Mouse (Mus musculus) stomach, postnatal 0 days (tissue): ENCODE measurements at regions not wholly inside any gene's neighbourhood (a gene's known extent, or its start where the extent isn't known, plus 50 kb on each side); places are given as distances from the start of the nearest gene placed in this dataset.

Source experiments
- ATAC-seq: fragments of 200-750 bp; cut with Nextera tagmentation; 2 replicates; pipeline ENCODE4 v1.8.0; 2017; ENCODE audit not compliant: low FRiP score, low TSS enrichment
- DNase-seq: peaks from one replicate; pipeline ENCODE4 v3.0.0-alpha.2; 2016; ENCODE audit warnings: low spot score
- H3K27ac ChIP-seq: fragments of 300-500 bp; sonication (generic); replicated peaks from 2 replicates; pipeline ENCODE4 v1.5.1; 2014; ENCODE audit warnings: mild to moderate bottlenecking, control low read depth
- H3K27me3 ChIP-seq: fragments of 300-500 bp; sonication (generic); 2 replicates; pipeline ENCODE4 v1.6.1; 2014; ENCODE audit warnings: low read length; ENCODE audit not compliant: control insufficient read depth, insufficient read depth
- H3K36me3 ChIP-seq: fragments of 300-500 bp; sonication (generic); 2 replicates; pipeline ENCODE4 v1.6.1; 2014; ENCODE audit warnings: low read length, mixed read lengths; ENCODE audit not compliant: control insufficient read depth, insufficient read depth
- H3K4me1 ChIP-seq: fragments of 300-500 bp; sonication (generic); replicated peaks from 2 replicates; pipeline ENCODE4 v1.6.1; 2014; ENCODE audit warnings: antibody characterized with exemption; ENCODE audit not compliant: control insufficient read depth, insufficient read depth
- H3K4me2 ChIP-seq: fragments of 300-500 bp; sonication (generic); replicated peaks from 2 replicates; pipeline ENCODE4 v1.6.1; 2014; ENCODE audit warnings: low read depth, mild to moderate bottlenecking, control low read depth, moderate library complexity
- H3K4me3 ChIP-seq: fragments of 300-500 bp; sonication (generic); 2 replicates; pipeline ENCODE4 v1.5.1; 2014; ENCODE audit warnings: low read depth, low read length, control low read depth
- H3K9ac ChIP-seq: fragments of 300-500 bp; sonication (generic); 2 replicates; pipeline ENCODE4 v1.6.1; 2014; ENCODE audit warnings: mild to moderate bottlenecking, low read length, control low read depth, mixed read lengths
- H3K9me3 ChIP-seq: fragments of 300-500 bp; sonication (generic); 2 replicates; pipeline ENCODE4 v1.6.1; 2016; ENCODE audit warnings: low read length; ENCODE audit not compliant: control insufficient read depth
- CTCF ChIP-seq: IDR thresholded peaks from 2 replicates; pipeline ENCODE4 v1.5.1; 2016; ENCODE audit warnings: antibody characterized with exemption, low read depth, mild to moderate bottlenecking, moderate library complexity
- EP300 ChIP-seq: optimal IDR thresholded peaks from 2 replicates; pipeline ENCODE3; 2016; ENCODE audit warnings: antibody characterized with exemption
- whole genome bisulfite sequencing: fragments of 180-500 bp; shearing (Covaris S2); extraction: QIAGEN DNeasy Blood & Tissue Kit; methylation state at CpG from one replicate; pipeline ENCODE4 v1.1.7; 2014; 5-methylcytosine and 5-hydroxymethylcytosine counted together

DNA sequence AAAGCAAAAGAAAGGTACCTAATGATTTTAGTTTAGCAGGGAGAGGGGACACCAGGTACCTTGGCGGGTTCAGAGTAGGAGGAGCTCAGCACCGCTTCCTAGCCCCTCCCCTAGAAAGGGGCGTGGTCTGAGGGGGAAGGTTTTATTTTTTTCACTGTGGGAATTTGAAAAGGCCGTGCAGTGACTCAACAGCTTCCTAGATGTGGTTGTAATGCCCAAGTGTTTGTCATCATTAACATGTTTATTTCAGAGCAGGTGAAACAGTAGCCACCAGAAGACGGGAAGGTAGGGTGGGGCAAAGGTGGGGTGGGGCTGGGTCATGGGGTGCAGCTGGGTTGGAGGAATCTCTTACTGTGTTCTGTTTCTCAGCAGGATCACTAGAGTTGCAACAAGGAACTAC lies 112.5 kb downstream of the Fgf9 start:
- Histone ChIP-seq H3K36me3 (no peaks in the 10 kb centered on the region), H3K9ac (no peak overlapping the region), H3K27me3 (no peaks in the 10 kb centered on the region), H3K4me3 (no peak overlapping the region), H3K4me1 (no peaks in the 10 kb centered on the region), H3K27ac (no peak overlapping the region), H3K9me3 (no peaks in the 10 kb centered on the region), H3K4me2 (no peak overlapping the region)
- ATAC-seq, result peak; percentile 92
- 44% methylated on average over 5 of the region's 5 CpGs for WGBS
- TF ChIP-seq EP300, result no peak
- TF ChIP-seq CTCF, result no peak
- DNase-seq, result peak; percentile 63

DNA sequence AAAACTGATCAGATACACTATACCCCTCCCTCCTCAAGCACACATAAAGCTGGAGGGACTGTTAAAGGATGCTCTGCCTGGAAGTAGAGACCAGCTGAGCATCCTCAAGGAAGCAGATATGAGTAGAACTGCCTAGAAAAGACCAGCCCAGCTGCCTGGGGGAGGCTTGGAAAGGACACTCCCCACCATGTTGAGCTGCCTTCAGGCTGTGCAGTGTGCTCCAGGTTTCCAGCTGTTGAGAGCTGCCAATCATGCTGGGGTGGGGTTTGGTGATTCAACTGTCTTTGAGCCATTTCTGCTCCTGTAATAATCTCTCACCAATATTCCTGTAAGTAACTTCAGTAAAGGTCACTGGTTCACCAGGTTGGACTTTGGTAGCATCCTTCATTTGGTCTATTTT lies 110.4 kb downstream of the Fgf9 start:
- no peak overlapping the region for H3K9ac ChIP-seq
- H3K9me3 ChIP-seq, result no peaks in the 10 kb centered on the region
- ATAC-seq (no peak), DNase-seq (no peak)
- H3K4me1 ChIP-seq, result no peaks in the 10 kb centered on the region
- no peak overlapping the region for H3K4me2 ChIP-seq
- no peaks in the 10 kb centered on the region for H3K27me3 ChIP-seq
- H3K4me3 ChIP-seq, result no peak overlapping the region
- TF ChIP-seq EP300 (no peak), CTCF (no peak)
- H3K36me3 ChIP-seq, result no peaks in the 10 kb centered on the region
- no peak overlapping the region for H3K27ac ChIP-seq

DNA sequence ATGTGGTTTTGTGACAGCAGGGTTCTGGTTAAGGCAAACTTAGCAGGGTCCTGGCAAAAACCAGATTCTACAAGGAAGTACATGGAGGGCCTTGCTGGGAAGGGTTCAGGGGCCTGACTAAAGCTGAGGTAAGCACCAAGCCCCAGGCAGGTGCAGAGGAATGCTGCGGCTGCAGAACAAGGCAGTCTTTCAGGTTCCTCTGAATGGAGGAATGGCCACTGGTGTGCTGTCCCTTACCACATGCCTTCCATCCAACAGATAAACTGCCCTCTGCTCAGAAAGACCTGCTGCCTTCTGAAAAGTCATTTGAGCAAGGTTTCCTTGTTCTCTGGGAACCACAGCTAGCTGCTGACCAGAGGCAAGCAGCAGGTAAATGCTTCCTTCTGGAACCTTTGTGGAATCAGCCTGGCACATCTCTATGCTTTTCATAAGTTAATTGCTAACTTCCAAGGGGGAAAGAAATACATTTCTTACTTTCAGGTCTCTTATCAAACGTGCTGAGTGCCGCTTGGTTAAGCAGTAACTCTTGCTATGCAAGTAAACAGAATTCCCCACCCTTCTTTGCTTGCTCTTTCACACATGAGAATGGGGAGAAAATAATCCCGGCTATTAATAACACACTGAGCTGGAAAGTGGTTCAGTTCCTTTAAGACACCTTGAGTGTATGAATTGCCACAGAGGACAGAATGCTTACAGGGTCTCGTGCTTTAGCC lies 105.5 kb downstream of the Fgf9 start:
- H3K4me2 ChIP-seq, result no peak overlapping the region
- ATAC-seq (peak; percentile 90), DNase-seq (peak; percentile 64)
- H3K27ac ChIP-seq, result peak overlapping the region; percentile 79
- H3K4me3 ChIP-seq, result no peak overlapping the region
- no peaks in the 10 kb centered on the region for H3K27me3 ChIP-seq
- H3K9me3 ChIP-seq, result no peaks in the 10 kb centered on the region
- H3K4me1 ChIP-seq, result no peaks in the 10 kb centered on the region
- no peaks in the 10 kb centered on the region for H3K36me3 ChIP-seq
- H3K9ac ChIP-seq, result no peak overlapping the region
- 48% methylated on average over 5 of the region's 5 CpGs for WGBS
- no peak for TF ChIP-seq EP300
- no peak for TF ChIP-seq CTCF

DNA sequence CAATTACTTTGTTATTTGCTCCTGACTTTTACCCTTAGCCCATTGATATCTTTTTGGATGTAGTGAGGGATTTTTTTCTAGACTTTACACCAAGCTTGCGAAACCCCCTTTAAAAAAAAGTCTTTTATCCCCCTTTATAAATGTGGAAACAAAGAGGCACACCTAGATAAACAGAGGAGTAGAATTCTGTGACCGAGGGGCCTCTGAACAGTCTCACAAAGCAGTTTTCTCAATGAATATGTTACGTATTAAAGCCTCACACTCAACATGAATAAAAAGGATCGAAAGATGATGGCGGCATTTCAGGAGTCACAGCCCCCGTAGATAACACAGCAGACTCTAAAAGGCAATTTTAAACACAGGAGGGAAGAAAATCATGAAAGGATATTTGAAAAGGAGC lies 104.2 kb downstream of the Fgf9 start:
- no peak for DNase-seq
- Histone ChIP-seq H3K9me3 (no peaks in the 10 kb centered on the region), H3K4me1 (no peaks in the 10 kb centered on the region), H3K4me2 (no peak overlapping the region), H3K27ac (0 out of 2 replicates have a peak overlapping the region, but pooled peaks have one; percentile 25), H3K9ac (no peak overlapping the region), H3K27me3 (no peaks in the 10 kb centered on the region), H3K36me3 (no peaks in the 10 kb centered on the region), H3K4me3 (no peak overlapping the region)
- 55% methylated on average over 6 of the region's 6 CpGs for WGBS
- TF ChIP-seq CTCF (no peak), EP300 (no peak)
- ATAC-seq, result no peak

DNA sequence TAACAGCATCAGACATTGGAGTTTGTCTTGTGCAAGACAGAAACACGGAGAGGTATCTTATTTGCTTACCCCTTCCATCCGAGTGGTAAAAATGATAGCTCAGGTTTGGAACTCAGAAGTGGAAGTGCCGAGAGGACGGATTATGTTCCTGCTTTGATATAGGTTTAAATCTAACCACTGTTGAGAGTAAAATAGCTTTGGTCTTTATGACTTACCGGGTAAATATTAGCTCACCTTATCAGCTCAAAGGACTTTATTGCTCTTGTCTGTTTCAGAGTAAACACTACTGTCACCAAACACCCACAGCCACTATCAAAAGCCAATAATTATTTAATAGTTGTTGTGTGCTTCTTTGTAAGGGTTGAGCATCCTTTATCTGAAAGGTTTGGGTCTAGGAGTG lies 98.6 kb downstream of the Fgf9 start:
- Histone ChIP-seq H3K36me3 (no peaks in the 10 kb centered on the region), H3K4me1 (no peaks in the 10 kb centered on the region), H3K9me3 (no peaks in the 10 kb centered on the region), H3K4me2 (no peak overlapping the region), H3K4me3 (no peak overlapping the region), H3K27ac (no peak overlapping the region), H3K9ac (no peak overlapping the region), H3K27me3 (no peaks in the 10 kb centered on the region)
- ATAC-seq (no peak), DNase-seq (no peak)
- 47% methylated on average over 5 of the region's 5 CpGs for WGBS
- TF ChIP-seq EP300 (no peak), CTCF (no peak)
